Mouse (Mus musculus) lung, postnatal 0 days (tissue): ENCODE results near the gene Pde11a. TPM values are rescaled to one million over a fixed set of nuclear protein-coding genes. Genes with fewer than 3 reads are reported as not detected.

Experiments used
- ATAC-seq: fragments of 200-750 bp; cut with Nextera tagmentation; 2 replicates; pipeline ENCODE4 v1.8.0; 2017; ENCODE audit warnings: moderate library complexity
- DNase-seq: peaks from one replicate; pipeline ENCODE4 v3.0.0-alpha.2; 2016; ENCODE audit warnings: low spot score
- H3K27ac ChIP-seq: fragments of 300-500 bp; sonication (generic); 2 replicates; pipeline ENCODE4 v1.5.1; 2014; ENCODE audit warnings: antibody characterized with exemption, mild to moderate bottlenecking, low read length, mixed read lengths
- H3K27me3 ChIP-seq: fragments of 300-500 bp; sonication (generic); replicated peaks from 2 replicates; pipeline ENCODE4 v1.6.1; 2014; ENCODE audit warnings: low read length, mixed read lengths; ENCODE audit not compliant: insufficient read depth
- H3K36me3 ChIP-seq: fragments of 300-500 bp; sonication (generic); 2 replicates; pipeline ENCODE4 v1.6.1; 2014; ENCODE audit warnings: low read length, mixed read lengths; ENCODE audit not compliant: insufficient read depth
- H3K4me1 ChIP-seq: fragments of 300-500 bp; sonication (generic); 2 replicates; pipeline ENCODE4 v1.6.1; 2014; ENCODE audit warnings: antibody characterized with exemption, low read depth, low read length, mixed read lengths; ENCODE audit not compliant: insufficient read depth
- H3K4me2 ChIP-seq: fragments of 300-500 bp; sonication (generic); replicated peaks from 2 replicates; pipeline ENCODE4 v1.6.1; 2014; ENCODE audit warnings: low read depth, mild to moderate bottlenecking, low read length, moderate library complexity, mixed read lengths
- H3K4me3 ChIP-seq: fragments of 300-500 bp; sonication (generic); 2 replicates; pipeline ENCODE4 v1.5.1; 2014; ENCODE audit warnings: low read depth, low read length
- H3K9ac ChIP-seq: fragments of 300-500 bp; sonication (generic); replicated peaks from 2 replicates; pipeline ENCODE4 v1.6.1; 2014; ENCODE audit warnings: low read depth, mild to moderate bottlenecking
- H3K9me3 ChIP-seq: fragments of 300-500 bp; sonication (generic); 2 replicates; pipeline ENCODE4 v1.6.1; 2016; ENCODE audit warnings: low read length, mixed read lengths
- CTCF ChIP-seq: IDR thresholded peaks from 2 replicates; pipeline ENCODE4 v1.5.1; 2016; ENCODE audit warnings: antibody characterized with exemption, mild to moderate bottlenecking
- EP300 ChIP-seq: IDR thresholded peaks from 2 replicates; pipeline ENCODE4 v1.6.1; 2016; ENCODE audit warnings: antibody characterized with exemption, mild to moderate bottlenecking, control low read depth
- WGBS: fragments of 180-500 bp; shearing (Covaris S2); extraction: QIAGEN DNeasy Blood & Tissue Kit; methylation state at CpG from one replicate; pipeline ENCODE4 v1.1.7; 2014; 5-methylcytosine and 5-hydroxymethylcytosine counted together
- polyA plus RNA-seq: library from polyadenylated mRNA; unstranded; fragments of >200 nt; fragmentation: Nextera tagmentation; extraction: Ambion mirVana; gene quantifications from 2 replicates; pipeline ENCODE4 v1.2.1, GENCODE M21; 2015

The Pde11a gene
- polyA plus RNA-seq, 1 experiment from 2014 or later, result 0.16 TPM

DNA sequence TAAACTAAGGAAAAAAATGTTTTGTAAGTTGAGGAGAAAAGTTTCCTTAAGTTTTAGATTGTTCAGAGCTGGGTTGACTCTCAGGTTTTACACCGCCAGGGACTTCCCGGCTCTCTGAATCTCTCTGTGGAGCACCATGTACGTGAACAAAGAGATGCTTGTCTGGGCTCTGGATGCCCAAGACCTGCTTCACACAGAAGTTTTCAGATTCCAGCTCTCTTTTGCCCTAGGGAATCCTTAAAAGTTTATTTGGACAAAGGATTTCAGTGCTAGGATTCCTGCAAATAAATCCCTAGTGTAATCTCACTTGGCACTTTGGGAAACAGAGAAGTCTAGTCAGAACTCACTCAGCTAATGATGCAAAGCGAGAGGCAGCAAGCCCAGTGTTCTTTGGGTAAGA, 348.9 kb downstream of the Pde11a start:
- Histone ChIP-seq H3K4me2 (no peak overlapping the region), H3K27ac (no peak overlapping the region), H3K9me3 (no peaks in the 10 kb centered on the region), H3K36me3 (no peaks in the 10 kb centered on the region), H3K4me1 (peaks cover 4% of the 10 kb centered on the region; the same call in 1 of the 2 replicates), H3K9ac (no peak overlapping the region), H3K4me3 (no peak overlapping the region), H3K27me3 (no peaks in the 10 kb centered on the region)
- ATAC-seq (no peak), DNase-seq (no peak)
- 72% methylated on average over 4 of the region's 4 CpGs for WGBS
- TF ChIP-seq EP300, result no peak
- TF ChIP-seq CTCF, result no peak

DNA sequence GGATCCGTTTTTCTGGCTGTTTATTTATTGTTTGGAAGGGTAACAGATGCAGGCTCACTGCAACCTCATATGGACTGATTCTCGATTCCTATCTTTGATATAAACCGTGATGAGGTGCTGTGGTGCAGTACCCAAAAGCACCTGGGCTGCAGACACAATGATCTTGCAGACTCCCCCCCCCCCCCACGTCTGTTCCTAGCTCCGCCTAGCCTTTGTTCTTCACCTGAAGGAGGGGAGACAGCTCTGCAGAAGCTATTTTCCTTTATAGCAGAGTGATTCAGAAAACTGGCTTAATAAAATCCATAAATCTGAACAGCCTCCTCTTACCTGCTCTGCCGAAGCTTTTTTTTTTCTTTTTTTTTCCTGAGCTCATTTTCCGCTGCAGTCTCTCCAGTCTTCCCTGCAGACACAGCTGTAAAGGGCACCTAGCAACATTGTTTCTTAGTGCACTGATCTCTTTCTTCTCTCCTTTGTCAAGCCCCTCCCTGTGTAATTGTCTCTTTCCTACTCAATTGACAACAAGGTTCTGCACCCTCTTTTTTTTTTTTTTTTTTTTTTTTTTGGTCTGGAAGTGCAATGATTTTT, 349.7 kb downstream of the Pde11a start:
- Histone ChIP-seq H3K9ac (no peak overlapping the region), H3K27me3 (no peaks in the 10 kb centered on the region), H3K36me3 (no peaks in the 10 kb centered on the region), H3K27ac (no peak overlapping the region), H3K4me3 (no peak overlapping the region), H3K9me3 (no peaks in the 10 kb centered on the region), H3K4me2 (no peak overlapping the region), H3K4me1 (peaks cover 4% of the 10 kb centered on the region; the same call in 1 of the 2 replicates)
- ATAC-seq (no peak), DNase-seq (no peak)
- WGBS, result 40% methylated on average over 7 of the region's 7 CpGs
- TF ChIP-seq CTCF, result no peak

DNA sequence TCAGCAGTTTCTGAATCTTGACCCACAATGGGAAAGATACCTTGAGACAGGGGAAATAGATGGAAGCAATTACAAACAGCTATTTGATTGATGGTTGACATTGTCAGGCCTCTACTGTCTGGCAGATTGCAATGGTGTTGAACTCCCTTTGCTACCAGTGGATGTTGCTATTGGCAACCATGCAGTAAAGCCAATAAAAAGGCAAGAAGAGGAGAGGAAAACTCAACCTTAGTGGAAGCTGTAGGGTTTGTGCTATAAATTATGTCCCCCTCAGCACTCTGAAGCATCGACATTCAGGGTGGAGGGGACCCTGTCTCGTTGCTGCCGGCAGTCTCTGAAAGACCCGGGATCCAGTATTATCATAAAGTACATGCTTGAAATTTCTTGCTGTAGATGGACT, 350.2 kb downstream of the Pde11a start:
- Histone ChIP-seq H3K9ac (no peak overlapping the region), H3K4me1 (peaks cover 4% of the 10 kb centered on the region; the same call in 1 of the 2 replicates), H3K27ac (no peak overlapping the region), H3K36me3 (no peaks in the 10 kb centered on the region), H3K9me3 (no peaks in the 10 kb centered on the region), H3K4me2 (no peak overlapping the region), H3K27me3 (no peaks in the 10 kb centered on the region), H3K4me3 (no peak overlapping the region)
- WGBS, result 40% methylated on average over 4 of the region's 4 CpGs
- ATAC-seq (no peak), DNase-seq (no peak)
- no peak for TF ChIP-seq CTCF
- TF ChIP-seq EP300, result no peak

DNA sequence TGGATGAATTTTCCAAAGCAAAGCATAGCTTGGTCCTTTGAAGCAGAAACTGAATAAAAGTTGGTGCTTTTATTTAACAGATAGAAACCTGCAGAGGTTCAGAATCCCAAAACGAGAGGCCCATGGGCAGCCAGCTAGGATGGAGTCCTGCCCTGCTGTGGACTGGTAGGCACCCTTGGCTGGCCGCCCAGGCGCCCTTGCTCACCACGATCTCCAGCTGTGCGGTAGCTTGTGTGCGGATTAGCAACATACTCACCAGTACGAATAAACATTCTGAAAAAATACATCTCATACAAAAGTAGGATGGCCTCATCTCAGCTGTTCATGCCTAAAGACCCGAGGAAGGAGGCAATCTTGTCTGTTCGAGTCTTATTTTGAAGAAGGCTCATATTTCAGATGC, 350.8 kb downstream of the Pde11a start:
- no peak overlapping the region for H3K4me2 ChIP-seq
- no peak overlapping the region for H3K9ac ChIP-seq
- no peaks in the 10 kb centered on the region for H3K27me3 ChIP-seq
- no peaks in the 10 kb centered on the region for H3K36me3 ChIP-seq
- H3K27ac ChIP-seq, result no peak overlapping the region
- WGBS, result 62% methylated on average over 9 of the region's 9 CpGs
- DNase-seq (no peak), ATAC-seq (no peak)
- peaks cover 4% of the 10 kb centered on the region; the same call in 1 of the 2 replicates for H3K4me1 ChIP-seq
- H3K9me3 ChIP-seq, result no peaks in the 10 kb centered on the region
- TF ChIP-seq CTCF, result no peak
- TF ChIP-seq EP300, result no peak
- H3K4me3 ChIP-seq, result no peak overlapping the region

DNA sequence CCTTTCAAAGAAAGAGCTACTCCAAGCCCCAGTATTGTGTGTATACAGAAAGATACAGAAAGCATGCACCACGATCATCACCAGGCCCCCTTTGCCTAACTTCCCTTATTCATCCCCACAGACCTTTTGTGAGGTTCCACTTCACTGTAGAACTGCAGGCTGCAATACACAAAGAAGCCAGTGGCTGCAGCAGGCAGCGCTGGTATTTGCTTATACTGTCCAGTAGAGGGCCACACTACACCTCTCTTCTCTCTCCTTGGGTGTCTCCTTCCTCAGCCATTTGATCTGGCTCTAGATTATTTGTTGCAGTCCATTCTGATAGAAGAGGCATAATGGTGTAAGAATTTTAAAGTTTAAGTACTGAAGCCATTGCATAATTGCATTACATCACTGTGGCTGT, 353.4 kb downstream of the Pde11a start:
- H3K4me2 ChIP-seq, result no peak overlapping the region
- no peaks in the 10 kb centered on the region for H3K4me1 ChIP-seq
- WGBS, result 0% methylated on average over 2 of the region's 2 CpGs
- H3K36me3 ChIP-seq, result no peaks in the 10 kb centered on the region
- H3K9me3 ChIP-seq, result no peaks in the 10 kb centered on the region
- H3K27ac ChIP-seq, result no peak overlapping the region
- H3K4me3 ChIP-seq, result no peak overlapping the region
- TF ChIP-seq EP300 (no peak), CTCF (peak; percentile 99)
- H3K9ac ChIP-seq, result no peak overlapping the region
- peak; percentile 76 for ATAC-seq
- DNase-seq, result peak; percentile 93
- no peaks in the 10 kb centered on the region for H3K27me3 ChIP-seq

DNA sequence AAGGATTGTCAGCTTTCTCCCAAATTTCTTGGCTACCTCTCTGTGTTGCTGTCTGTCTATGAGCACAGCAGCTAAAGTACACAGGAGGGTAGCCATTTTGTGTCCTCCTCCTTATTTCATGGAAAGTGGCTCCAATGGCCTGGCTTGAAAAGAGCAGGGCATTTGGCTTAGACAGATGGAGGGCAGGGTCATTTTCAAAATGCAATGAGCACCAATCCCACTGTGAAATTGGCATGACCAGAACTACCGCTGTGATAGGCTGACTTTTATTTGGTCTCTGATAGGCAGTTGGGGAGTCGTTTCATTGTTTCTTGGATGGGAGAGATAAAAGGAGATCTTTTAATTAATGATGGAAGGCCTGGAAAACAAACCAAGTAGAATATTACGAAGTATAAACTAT, 354.7 kb downstream of the Pde11a start:
- DNase-seq, result no peak
- WGBS, result 61% methylated on average over 3 of the region's 3 CpGs
- Histone ChIP-seq H3K9me3 (no peaks in the 10 kb centered on the region), H3K9ac (no peak overlapping the region), H3K4me3 (no peak overlapping the region), H3K27ac (no peak overlapping the region), H3K27me3 (no peaks in the 10 kb centered on the region), H3K4me1 (no peaks in the 10 kb centered on the region), H3K36me3 (no peaks in the 10 kb centered on the region), H3K4me2 (no peak overlapping the region)
- TF ChIP-seq EP300, result no peak
- TF ChIP-seq CTCF, result no peak
- no peak for ATAC-seq

DNA sequence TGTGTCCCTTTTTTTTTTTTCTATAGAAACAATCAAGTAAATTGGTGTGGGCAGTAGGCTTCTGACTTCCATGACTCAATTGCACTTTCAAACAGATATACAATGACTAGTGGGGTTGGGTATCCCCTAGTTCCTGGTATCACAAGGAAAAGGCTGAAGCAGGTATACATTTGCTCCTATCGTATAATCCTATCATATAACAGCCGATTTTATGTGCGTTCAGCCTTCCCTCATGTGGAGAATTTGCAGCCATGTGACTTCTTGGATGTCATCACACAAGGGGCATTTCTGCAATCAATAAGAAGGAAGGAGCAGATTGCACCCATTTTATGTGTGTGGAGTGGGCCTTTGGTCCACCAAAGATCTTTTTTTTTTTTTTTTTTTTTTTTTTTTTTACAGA, 355.5 kb downstream of the Pde11a start:
- H3K36me3 ChIP-seq, result no peaks in the 10 kb centered on the region
- H3K4me3 ChIP-seq, result no peak overlapping the region
- no peak overlapping the region for H3K27ac ChIP-seq
- no peaks in the 10 kb centered on the region for H3K4me1 ChIP-seq
- H3K4me2 ChIP-seq, result no peak overlapping the region
- no peaks in the 10 kb centered on the region for H3K27me3 ChIP-seq
- no peak overlapping the region for H3K9ac ChIP-seq
- WGBS, result 95% methylated on average over 3 of the region's 3 CpGs
- TF ChIP-seq CTCF, result no peak
- TF ChIP-seq EP300, result no peak
- DNase-seq, result no peak
- no peak for ATAC-seq
- no peaks in the 10 kb centered on the region for H3K9me3 ChIP-seq
